Mouse (Mus musculus): ENCODE data around the gene Ccdc122. TPM values are rescaled to one million over a fixed set of nuclear protein-coding genes. Genes with fewer than 3 reads are reported as not detected.

Ccdc122 gene
- 2.7 and 2.8 TPM in 2 replicates for polyA plus RNA-seq (2015; fragmentation: Nextera tagmentation; extraction: Ambion mirVana)

GRCm38 (mm10) chr14:77036226-77037046 is at the start of gene Ccdc122, which contains the start of gene Lacc1:
TSS of gene Ccdc122 (plus strand) at chr14:77036772.
TSS of gene Lacc1 (minus strand) at chr14:77036904.

GRCm38 (mm10) chr14:77156222-77156910 is 119.8 kb downstream of the Ccdc122 start, which contains the start of gene Enox1:
TSS of gene Enox1 (plus strand) at chr14:77156763.

Other genes with a start within 250 kb of the Ccdc122 start
- 2.6 and 4.3 TPM in 2 replicates for gene Lacc1, start 132 bp downstream of the Ccdc122 start, polyA plus RNA-seq (2015; fragmentation: Nextera tagmentation; extraction: Ambion mirVana)
- 0.35 and 0.64 TPM in 2 replicates for gene Enox1, start 120.0 kb downstream of the Ccdc122 start, polyA plus RNA-seq (2015; fragmentation: Nextera tagmentation; extraction: Ambion mirVana)